Mouse (Mus musculus): ENCODE data around the gene Npas3. TPM values are rescaled to one million over a fixed set of nuclear protein-coding genes. Genes with fewer than 3 reads are reported as not detected.
A peak's percentile ranks its signal among the peaks of the same experiment; 100 is the strongest.

Gene Npas3
- polyA plus RNA-seq, 1 experiment from 2014 or later: 17.7 TPM

- 57% methylated on average over 6 of the region's 6 CpGs for WGBS
- H3K27ac ChIP-seq (ENCODE audit: low read length): no peak overlapping the region
- H3K4me3 ChIP-seq (replicated peaks; ENCODE audit: low read length): no peak overlapping the region
- H3K9ac ChIP-seq (replicated peaks; ENCODE audit: low read depth, low read length): no peak overlapping the region
- no peaks in the 10 kb centered on the region for H3K27me3 ChIP-seq (replicated peaks; ENCODE audit: control insufficient read depth, insufficient read depth, low read length)
- no peak for ATAC-seq
- H3K4me2 ChIP-seq (ENCODE audit: low read length): no peak overlapping the region
- H3K36me3 ChIP-seq (ENCODE audit: control insufficient read depth, insufficient read depth): no peaks in the 10 kb centered on the region
- no peaks in the 10 kb centered on the region for H3K4me1 ChIP-seq (replicated peaks; ENCODE audit: control insufficient read depth, insufficient read depth, low read length)
- H3K9me3 ChIP-seq (ENCODE audit: control insufficient read depth, low read length): no peaks in the 10 kb centered on the region
Measured at GRCm38 (mm10) chr12:53719896-53720295, 471.4 kb downstream of the Npas3 start.

GRCm38 (mm10) chr12:53722156-53722555 is 473.7 kb downstream of the Npas3 start:
- H3K9me3 ChIP-seq (ENCODE audit: control insufficient read depth, low read length): no peaks in the 10 kb centered on the region
- H3K36me3 ChIP-seq (ENCODE audit: control insufficient read depth, insufficient read depth): no peaks in the 10 kb centered on the region
- no peak overlapping the region for H3K4me2 ChIP-seq (ENCODE audit: low read length)
- no peak overlapping the region for H3K4me3 ChIP-seq (replicated peaks; ENCODE audit: low read length)
- peaks cover 3% of the 10 kb centered on the region; the same call in 1 of the 2 replicates for H3K4me1 ChIP-seq (replicated peaks; ENCODE audit: control insufficient read depth, insufficient read depth, low read length)
- H3K9ac ChIP-seq (replicated peaks; ENCODE audit: low read depth, low read length): no peak overlapping the region
- ATAC-seq: no peak
- 78% methylated on average over 7 of the region's 7 CpGs for WGBS
- no peaks in the 10 kb centered on the region for H3K27me3 ChIP-seq (replicated peaks; ENCODE audit: control insufficient read depth, insufficient read depth, low read length)
- H3K27ac ChIP-seq (ENCODE audit: low read length): no peak overlapping the region

- ATAC-seq: no peak
- no peak overlapping the region for H3K4me3 ChIP-seq (replicated peaks; ENCODE audit: low read length)
- no peak overlapping the region for H3K27ac ChIP-seq (ENCODE audit: low read length)
- H3K27me3 ChIP-seq (replicated peaks; ENCODE audit: control insufficient read depth, insufficient read depth, low read length): no peaks in the 10 kb centered on the region
- WGBS: 91% methylated on average over 15 of the region's 15 CpGs
- no peak overlapping the region for H3K4me2 ChIP-seq (ENCODE audit: low read length)
- no peaks in the 10 kb centered on the region for H3K9me3 ChIP-seq (ENCODE audit: control insufficient read depth, low read length)
- peaks cover 3% of the 10 kb centered on the region; the same call in 1 of the 2 replicates for H3K4me1 ChIP-seq (replicated peaks; ENCODE audit: control insufficient read depth, insufficient read depth, low read length)
- H3K9ac ChIP-seq (replicated peaks; ENCODE audit: low read depth, low read length): no peak overlapping the region
- no peaks in the 10 kb centered on the region for H3K36me3 ChIP-seq (ENCODE audit: control insufficient read depth, insufficient read depth)
Measured at GRCm38 (mm10) chr12:53722718-53723698, 474.5 kb downstream of the Npas3 start.

- Histone ChIP-seq H3K27me3 (replicated peaks; ENCODE audit: control insufficient read depth, insufficient read depth, low read length) (no peaks in the 10 kb centered on the region), H3K9me3 (ENCODE audit: control insufficient read depth, low read length) (no peaks in the 10 kb centered on the region), H3K27ac (ENCODE audit: low read length) (no peak overlapping the region), H3K4me3 (replicated peaks; ENCODE audit: low read length) (no peak overlapping the region), H3K4me1 (replicated peaks; ENCODE audit: control insufficient read depth, insufficient read depth, low read length) (peaks cover 3% of the 10 kb centered on the region; the same call in 1 of the 2 replicates), H3K36me3 (ENCODE audit: control insufficient read depth, insufficient read depth) (no peaks in the 10 kb centered on the region), H3K9ac (replicated peaks; ENCODE audit: low read depth, low read length) (no peak overlapping the region), H3K4me2 (ENCODE audit: low read length) (no peak overlapping the region)
- WGBS: 95% methylated on average over 5 of the region's 5 CpGs
- no peak for ATAC-seq
Measured at GRCm38 (mm10) chr12:53729275-53729674, 480.8 kb downstream of the Npas3 start.

GRCm38 (mm10) chr12:53738549-53739292 is 490.2 kb downstream of the Npas3 start:
- H3K4me3 ChIP-seq (replicated peaks; ENCODE audit: low read length): no peak overlapping the region
- ATAC-seq: no peak
- no peaks in the 10 kb centered on the region for H3K36me3 ChIP-seq (ENCODE audit: control insufficient read depth, insufficient read depth)
- no peak overlapping the region for H3K27ac ChIP-seq (ENCODE audit: low read length)
- no peaks in the 10 kb centered on the region for H3K9me3 ChIP-seq (ENCODE audit: control insufficient read depth, low read length)
- 53% methylated on average over 16 of the region's 16 CpGs for WGBS
- H3K9ac ChIP-seq (replicated peaks; ENCODE audit: low read depth, low read length): no peak overlapping the region
- H3K4me2 ChIP-seq (ENCODE audit: low read length): no peak overlapping the region
- H3K27me3 ChIP-seq (replicated peaks; ENCODE audit: control insufficient read depth, insufficient read depth, low read length): no peaks in the 10 kb centered on the region
- 0 out of 2 replicates have a peak, but pooled peaks cover 7% of the 10 kb centered on the region for H3K4me1 ChIP-seq (replicated peaks; ENCODE audit: control insufficient read depth, insufficient read depth, low read length)

- Histone ChIP-seq H3K27ac (ENCODE audit: low read length) (no peak overlapping the region), H3K4me3 (replicated peaks; ENCODE audit: low read length) (no peak overlapping the region), H3K4me2 (ENCODE audit: low read length) (no peak overlapping the region), H3K36me3 (ENCODE audit: control insufficient read depth, insufficient read depth) (no peaks in the 10 kb centered on the region), H3K9me3 (ENCODE audit: control insufficient read depth, low read length) (no peaks in the 10 kb centered on the region), H3K27me3 (replicated peaks; ENCODE audit: control insufficient read depth, insufficient read depth, low read length) (no peaks in the 10 kb centered on the region), H3K4me1 (replicated peaks; ENCODE audit: control insufficient read depth, insufficient read depth, low read length) (peaks cover 9% of the 10 kb centered on the region; the same call in 1 of the 2 replicates), H3K9ac (replicated peaks; ENCODE audit: low read depth, low read length) (no peak overlapping the region)
- ATAC-seq: no peak
- WGBS: 71% methylated on average over 5 of the region's 5 CpGs
Measured at GRCm38 (mm10) chr12:53746653-53747052, 498.2 kb downstream of the Npas3 start.

GRCm38 (mm10) chr12:53749375-53749774 is 500.9 kb downstream of the Npas3 start:
- no peaks in the 10 kb centered on the region for H3K36me3 ChIP-seq (ENCODE audit: control insufficient read depth, insufficient read depth)
- H3K27me3 ChIP-seq (replicated peaks; ENCODE audit: control insufficient read depth, insufficient read depth, low read length): no peaks in the 10 kb centered on the region
- no peak overlapping the region for H3K4me2 ChIP-seq (ENCODE audit: low read length)
- H3K4me1 ChIP-seq (replicated peaks; ENCODE audit: control insufficient read depth, insufficient read depth, low read length): peaks cover 26% of the 10 kb centered on the region
- no peak overlapping the region for H3K27ac ChIP-seq (ENCODE audit: low read length)
- ATAC-seq: peak; percentile 77
- no peak overlapping the region for H3K4me3 ChIP-seq (replicated peaks; ENCODE audit: low read length)
- H3K9ac ChIP-seq (replicated peaks; ENCODE audit: low read depth, low read length): no peak overlapping the region
- no peaks in the 10 kb centered on the region for H3K9me3 ChIP-seq (ENCODE audit: control insufficient read depth, low read length)
- 37% methylated on average over 4 of the region's 4 CpGs for WGBS

GRCm38 (mm10) chr12:53752281-53753072 is 504.0 kb downstream of the Npas3 start:
- no peak overlapping the region for H3K27ac ChIP-seq (ENCODE audit: low read length)
- no peaks in the 10 kb centered on the region for H3K36me3 ChIP-seq (ENCODE audit: control insufficient read depth, insufficient read depth)
- no peaks in the 10 kb centered on the region for H3K27me3 ChIP-seq (replicated peaks; ENCODE audit: control insufficient read depth, insufficient read depth, low read length)
- H3K4me2 ChIP-seq (ENCODE audit: low read length): no peak overlapping the region
- no peak for ATAC-seq
- no peak overlapping the region for H3K9ac ChIP-seq (replicated peaks; ENCODE audit: low read depth, low read length)
- H3K4me1 ChIP-seq (replicated peaks; ENCODE audit: control insufficient read depth, insufficient read depth, low read length): peaks cover 26% of the 10 kb centered on the region
- WGBS: 22% methylated on average over 13 of the region's 13 CpGs
- H3K9me3 ChIP-seq (ENCODE audit: control insufficient read depth, low read length): no peaks in the 10 kb centered on the region
- no peak overlapping the region for H3K4me3 ChIP-seq (replicated peaks; ENCODE audit: low read length)

Measured in forebrain, embryonic 16.5 days (tissue).